Mouse (Mus musculus) bone marrow, adult 2 months (tissue): ENCODE measurements around the gene Rab17.

Experiments used
- CTCF ChIP-seq: fragments of 200-500 bp; IDR thresholded peaks from 2 replicates; pipeline ENCODE4 v1.5.1; 2011; ENCODE audit warnings: low read length, control low read depth; ENCODE audit not compliant: control insufficient read depth, insufficient read depth
- POLR2A ChIP-seq: fragments of 200-500 bp; IDR thresholded peaks from 2 replicates; pipeline ENCODE4 v1.6.1; 2011; ENCODE audit warnings: low read depth, mild to moderate bottlenecking, control low read depth, low read length, borderline replicate concordance; ENCODE audit not compliant: control insufficient read depth

DNA sequence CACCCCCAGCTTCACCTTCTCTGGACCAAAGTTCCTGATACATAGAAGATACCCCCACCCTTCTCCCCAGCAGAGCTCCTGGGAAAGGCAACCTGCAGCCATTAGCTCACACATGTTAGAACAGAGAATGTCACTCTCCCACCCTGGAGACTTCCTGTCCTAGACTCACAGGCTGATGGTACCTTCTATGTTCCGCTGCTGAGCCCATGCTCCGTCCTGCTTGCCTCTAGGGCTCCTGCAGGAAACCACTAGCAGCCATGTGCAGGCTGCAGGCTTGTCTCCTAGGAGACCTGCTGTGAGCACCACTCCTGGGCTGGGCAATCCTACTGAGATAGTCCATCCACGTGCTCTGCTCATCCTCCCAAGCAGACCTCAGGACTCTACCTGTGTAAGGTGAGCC is 33.2 kb upstream of the Rab17 start:
- no peak for TF ChIP-seq CTCF
- TF ChIP-seq POLR2A = no peak
